Mouse (Mus musculus) kidney, postnatal 36 days (tissue): ENCODE data around the gene Tsg101.

Experiments
- DNase-seq, 2 experiments: peaks; one replicate each; pipeline ENCODE4 v3.0.0; 2021 to 2022; ENCODE audit warnings: mixed read lengths in 2 of 2

The Tsg101 gene

DNA sequence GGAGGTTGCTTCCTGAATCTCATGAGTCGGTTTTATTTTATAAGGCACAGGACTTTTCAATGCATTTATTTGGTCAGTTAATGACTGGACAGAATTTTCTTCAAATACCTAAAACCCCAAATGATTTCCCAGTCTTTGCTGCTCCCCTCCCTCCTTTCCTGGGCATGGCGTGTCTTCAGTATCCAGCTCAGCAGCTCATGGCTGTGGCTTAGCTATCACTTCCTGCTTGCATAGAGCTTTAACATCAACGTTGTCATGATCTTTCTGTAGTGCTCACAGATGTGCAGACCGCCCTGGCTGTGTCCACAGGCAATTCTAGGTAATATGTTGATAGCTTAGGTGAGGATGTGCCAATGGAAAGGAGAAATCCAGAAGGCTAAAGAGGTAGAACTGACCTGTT, 47.8 kb downstream of the Tsg101 start:
- DNase-seq, result no peak

DNA sequence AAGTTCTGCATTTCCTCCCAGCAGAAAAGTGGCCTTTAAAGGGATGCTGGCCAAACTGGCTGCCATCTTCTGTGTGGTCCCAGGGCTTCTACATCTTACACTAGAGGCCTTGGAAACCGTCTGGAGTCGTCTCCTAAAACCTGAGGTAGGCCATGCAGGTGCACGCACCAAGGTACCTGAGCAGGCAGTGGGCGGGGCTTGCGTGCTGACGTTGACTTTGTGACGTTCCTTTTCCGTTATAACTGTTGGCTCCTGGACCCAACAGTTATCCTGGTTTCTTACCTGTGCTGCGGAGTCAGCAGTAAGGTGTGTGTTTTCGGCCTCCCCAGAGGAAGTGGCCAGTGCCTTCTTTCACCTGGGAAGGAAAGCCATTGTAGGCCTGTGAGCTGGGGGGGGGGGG, 58.8 kb downstream of the Tsg101 start, which contains the start of gene Ldhc:
Ldhc (plus strand) TSS at position 208 of the 400 bp plus-strand sequence.
- no peak for DNase-seq

DNA sequence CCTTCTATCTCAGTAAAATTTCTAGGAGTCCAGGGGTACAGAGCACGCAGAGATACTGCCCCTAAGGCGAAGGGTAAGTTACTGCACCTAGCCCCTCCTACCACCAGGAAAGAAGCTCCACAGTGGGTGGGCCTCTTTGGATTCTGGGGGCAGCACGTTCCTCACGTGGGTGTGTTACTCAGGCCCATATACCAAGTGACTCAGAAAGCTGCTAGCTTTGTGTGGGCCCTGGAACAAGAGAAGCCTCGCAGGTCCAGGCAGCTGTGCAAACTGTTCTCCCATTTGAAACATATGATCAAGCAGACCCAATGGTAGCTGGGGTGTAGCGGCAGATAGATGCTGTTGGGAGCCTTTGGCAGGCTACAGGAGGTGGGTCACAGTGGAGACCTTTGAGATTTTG, 60.7 kb downstream of the Tsg101 start:
- DNase-seq, result no peak

DNA sequence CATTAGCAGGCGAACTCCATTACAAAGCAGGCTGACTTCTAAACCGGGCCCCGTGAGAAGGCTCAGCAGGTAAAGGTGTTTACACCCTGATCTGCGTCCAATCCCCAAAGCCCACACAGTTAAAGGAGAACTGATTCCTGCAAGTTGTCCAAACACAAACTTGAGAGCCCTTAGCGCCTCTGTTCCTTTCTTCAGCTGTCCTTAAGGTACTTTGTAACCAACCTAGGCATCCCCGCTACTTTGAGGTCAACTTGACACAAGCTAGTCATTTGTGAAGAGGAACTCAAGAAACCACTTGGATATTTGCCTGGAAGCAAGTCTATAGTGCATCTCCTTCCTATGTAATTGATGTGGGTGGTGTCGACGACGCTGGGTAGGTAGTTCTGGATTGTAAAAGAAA, 62.3 kb downstream of the Tsg101 start:
- DNase-seq, result no peak

DNA sequence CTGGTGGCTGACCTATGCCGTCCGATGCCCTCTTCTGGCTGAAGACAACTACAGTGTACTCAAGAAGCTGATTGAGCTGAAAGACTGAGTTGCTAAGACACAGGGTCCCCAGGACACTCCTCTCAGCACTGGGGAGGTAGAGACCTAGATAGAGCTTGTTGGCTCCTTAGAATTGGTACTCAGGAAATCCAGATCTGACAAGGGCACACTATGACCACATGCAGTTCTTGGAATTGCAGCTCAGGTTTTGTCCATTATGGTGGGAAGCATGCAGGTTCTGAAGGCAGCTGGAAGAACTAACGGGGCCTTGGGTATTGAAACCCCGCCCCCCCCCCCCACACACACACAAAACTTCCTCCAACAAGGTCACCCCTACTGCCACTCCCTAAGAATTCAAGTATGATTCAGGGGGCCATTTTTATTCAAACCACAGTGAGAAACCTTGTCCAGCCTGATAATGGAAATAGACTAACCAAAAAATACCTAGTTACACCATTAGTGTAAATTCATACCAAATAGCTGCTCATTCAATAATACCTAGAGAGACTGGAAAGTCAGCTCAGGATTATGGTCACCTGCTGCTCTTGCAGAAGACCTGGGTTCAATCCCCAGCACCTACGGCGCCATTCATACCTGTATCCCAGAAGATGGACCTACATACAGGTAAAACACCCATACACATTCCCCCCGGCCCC, 63.8 kb downstream of the Tsg101 start:
- no peak for DNase-seq

DNA sequence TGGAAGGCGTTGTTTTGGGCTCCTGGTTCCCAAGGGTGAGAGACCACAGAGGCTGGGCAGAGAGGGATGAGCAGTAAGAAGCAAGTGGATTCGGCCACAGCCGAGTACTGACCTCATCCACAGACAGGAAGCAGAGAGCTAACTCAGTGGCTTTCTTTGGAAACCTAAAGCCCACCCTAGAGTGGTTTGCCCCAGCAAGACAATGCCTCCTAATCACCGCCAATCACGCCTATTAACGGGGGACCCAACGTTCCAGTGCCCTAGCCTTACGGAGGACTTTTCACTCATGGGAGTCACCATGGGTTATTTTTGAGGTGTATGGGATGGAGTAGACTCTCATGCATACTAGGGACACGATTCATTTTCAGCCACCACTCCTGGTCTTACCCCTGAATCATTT, 66.4 kb downstream of the Tsg101 start:
- no peak for DNase-seq

DNA sequence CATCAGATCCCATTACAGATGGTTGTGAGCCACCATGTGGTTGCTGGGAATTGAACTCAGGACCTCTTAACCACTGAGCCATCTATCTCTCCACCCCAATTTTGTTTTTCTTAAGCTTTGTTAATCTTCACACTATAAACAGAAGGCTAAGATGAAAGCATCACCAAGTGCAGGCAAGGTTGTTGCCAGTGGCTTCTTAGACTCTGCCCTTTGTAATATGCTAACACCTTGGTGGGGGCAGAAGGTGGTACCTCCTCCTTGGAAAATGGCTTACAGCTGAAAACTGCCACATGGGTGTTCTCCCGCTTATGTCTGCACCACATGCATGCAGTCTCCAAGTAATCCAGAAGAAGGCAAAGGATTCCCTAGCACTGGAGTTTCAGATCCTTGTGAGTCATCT, 67.1 kb downstream of the Tsg101 start:
- DNase-seq, result peak; percentile 34 to 41

DNA sequence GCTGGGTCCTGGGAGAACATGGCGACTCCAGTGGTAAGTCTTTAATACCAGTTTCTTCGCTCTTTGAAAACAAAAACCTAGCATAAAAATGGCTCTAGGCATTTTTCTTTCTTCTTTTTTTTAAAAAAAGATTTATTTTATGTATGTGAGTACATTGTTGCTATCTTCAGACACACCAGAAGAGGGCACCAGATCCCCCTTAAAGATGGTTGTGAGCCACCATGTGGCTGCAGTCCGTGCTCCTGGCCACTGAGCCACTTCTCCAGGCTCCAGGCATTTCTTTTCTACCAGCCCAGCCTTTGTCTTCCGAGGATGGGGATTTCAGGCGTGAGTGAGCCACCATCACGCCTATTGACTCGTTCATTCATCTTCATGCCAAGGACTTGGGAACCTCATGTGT, 68.7 kb downstream of the Tsg101 start:
- DNase-seq, result no peak

DNA sequence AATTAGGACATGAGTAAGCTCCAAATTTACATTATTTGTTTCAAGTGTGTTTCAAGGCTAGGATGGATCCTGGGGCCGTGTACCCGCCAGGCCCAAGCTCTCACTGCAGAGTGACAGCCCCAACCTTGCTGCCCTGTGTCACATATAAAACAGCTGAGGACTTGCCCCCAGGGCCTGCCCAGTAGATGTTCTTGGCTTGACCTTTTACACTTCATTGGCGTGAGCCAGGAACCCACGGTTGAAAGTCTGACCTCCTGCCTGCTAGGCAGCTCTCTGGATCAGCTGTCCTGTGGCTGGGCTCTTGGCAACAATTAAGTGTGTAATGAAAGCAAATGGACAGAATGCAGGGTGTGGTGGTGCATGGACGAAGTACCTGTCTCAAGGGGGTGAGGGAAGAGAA, 70.5 kb downstream of the Tsg101 start:
- peak; percentile 51 to 59 for DNase-seq

DNA sequence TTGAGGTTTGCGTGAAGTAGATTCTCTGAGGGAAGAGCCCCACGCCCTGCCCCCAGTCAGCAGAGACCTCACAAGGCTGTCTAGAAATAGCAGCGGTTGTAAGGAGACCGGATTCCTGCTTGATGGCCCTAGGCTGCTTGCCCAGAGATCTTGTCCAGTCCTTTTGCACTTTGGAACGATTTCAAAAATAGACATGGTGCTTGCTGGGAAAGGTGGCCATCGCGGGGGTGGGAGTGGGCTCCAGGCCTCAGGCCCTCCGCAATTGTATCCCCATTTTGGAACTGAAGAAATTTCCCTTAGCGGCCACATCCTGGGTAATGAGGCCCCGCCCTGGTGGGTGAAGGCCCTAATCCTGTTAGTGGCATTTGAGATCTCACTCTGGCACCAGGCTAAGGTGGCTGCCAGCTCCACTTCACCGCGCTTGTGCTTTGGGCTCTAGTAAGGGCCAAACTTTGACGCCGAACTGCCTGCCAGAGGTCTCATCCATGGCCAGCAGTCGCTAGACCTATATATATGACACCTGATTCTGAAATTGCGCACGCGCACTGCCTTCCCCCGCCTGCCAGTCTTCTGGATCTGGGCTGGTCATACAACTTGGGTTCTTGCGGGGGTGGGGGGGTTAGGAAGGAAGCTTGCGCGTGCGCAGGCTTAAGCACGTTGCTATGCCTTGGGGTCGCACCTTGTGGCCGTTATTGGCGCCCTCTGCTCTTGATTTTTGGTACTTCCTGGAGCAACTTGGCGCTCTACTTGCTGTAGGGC, 73.1 kb downstream of the Tsg101 start:
- peak; percentile 72 to 73 for DNase-seq

DNA sequence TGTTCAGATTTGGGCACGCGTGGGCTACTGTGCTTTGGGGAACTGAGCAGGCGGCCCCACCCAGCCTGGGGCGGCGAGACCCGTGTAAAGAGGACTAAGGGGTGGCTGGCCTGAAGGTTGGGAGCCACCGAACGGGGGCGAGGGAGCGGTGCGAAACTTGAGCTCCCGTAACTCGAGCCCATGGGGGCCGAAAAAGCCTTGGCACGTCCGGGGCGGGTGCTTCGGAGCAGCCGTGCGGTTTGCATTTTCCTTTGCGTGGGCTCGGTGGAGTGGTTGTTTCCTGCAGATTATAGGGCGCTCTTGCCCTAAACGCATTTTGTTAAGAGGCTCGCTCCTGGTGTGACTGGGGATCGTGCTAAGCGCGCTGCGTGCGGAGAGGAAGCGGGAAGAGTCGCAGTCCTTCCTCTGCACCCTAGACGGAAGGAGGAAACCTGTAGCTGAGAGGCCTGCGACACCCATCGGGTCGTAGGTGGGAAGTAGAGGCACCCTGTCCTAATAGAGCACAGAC, 73.7 kb downstream of the Tsg101 start:
- no peak for DNase-seq

DNA sequence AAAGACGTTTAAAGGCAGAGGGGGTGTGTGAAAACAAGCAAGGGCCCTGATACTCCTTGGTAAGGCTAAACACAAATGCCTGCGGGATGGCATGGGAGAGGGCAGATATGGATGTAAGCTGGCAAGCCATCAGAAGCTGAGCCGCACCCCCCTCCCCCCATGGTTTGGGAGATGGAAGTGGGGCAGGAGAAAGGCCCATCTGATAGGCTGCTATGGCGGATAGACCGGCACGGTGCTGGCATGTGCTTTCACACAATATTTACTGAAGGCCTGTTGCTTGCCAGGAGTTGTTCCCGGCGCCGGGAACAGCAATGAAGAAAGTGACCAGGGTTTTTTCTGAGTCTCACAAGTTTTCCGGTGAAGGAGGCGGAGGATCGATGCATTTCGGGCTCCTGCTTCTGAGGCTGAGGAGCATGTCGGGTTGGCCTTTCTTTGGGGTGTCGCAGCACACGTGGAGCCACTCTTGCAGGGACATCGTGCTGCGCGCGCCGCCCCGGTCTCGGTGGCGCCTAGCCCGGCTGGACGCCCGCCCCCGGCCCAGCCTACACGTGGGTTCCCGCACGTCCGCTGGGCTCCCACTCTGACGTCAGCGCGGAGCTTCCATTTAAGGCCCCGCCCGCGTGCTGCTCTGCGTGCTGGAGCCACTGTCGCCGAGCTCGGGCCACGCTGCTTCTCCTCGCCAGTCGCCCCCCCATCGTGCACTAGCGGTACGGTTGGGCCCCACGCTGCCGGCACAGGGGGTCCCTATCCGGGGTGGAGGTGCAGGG, 74.4 kb downstream of the Tsg101 start:
- peak; percentile 95 to 98 for DNase-seq

DNA sequence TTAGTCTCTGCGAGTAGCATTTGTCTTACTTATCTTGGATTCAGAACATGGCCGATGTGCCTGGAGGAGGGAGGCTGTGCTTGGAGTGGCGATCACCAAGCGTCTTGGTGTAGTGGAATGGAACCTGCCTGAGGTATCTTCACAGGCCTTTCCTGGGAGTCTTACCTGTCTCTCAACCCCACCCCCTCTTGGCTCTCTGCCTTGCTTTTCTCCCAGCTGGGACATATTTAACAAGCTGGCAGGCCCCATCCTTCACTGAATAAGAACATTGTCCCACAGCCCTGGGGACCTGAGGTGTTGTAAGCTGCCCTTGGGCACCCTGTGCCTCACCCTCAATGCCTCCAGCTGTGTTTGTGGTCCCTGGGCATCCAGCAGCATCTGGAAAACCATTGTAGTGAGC, 76.2 kb downstream of the Tsg101 start:
- peak in 1 of 2 experiments; percentile 43 for DNase-seq

DNA sequence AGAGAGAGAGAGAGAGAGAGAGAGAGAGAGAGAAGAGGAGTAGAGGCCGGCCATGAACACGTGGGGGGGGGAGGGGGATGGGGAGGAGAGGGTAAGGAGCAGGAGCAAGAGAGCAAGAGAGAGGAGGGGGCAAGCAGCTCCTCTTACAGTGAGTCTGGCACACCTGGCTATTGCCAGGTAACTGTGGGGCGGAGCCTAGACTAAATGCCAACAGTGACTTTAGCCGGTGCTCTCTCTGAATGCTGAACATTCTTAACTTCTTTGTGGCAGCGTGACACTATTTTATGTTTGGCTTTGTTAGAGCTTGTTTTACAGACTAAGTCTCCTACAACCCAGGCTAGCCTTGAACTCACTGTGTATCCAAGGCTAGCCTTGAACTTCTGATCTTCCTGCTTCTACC, 77.5 kb downstream of the Tsg101 start:
- DNase-seq, result peak; percentile 24 to 28

DNA sequence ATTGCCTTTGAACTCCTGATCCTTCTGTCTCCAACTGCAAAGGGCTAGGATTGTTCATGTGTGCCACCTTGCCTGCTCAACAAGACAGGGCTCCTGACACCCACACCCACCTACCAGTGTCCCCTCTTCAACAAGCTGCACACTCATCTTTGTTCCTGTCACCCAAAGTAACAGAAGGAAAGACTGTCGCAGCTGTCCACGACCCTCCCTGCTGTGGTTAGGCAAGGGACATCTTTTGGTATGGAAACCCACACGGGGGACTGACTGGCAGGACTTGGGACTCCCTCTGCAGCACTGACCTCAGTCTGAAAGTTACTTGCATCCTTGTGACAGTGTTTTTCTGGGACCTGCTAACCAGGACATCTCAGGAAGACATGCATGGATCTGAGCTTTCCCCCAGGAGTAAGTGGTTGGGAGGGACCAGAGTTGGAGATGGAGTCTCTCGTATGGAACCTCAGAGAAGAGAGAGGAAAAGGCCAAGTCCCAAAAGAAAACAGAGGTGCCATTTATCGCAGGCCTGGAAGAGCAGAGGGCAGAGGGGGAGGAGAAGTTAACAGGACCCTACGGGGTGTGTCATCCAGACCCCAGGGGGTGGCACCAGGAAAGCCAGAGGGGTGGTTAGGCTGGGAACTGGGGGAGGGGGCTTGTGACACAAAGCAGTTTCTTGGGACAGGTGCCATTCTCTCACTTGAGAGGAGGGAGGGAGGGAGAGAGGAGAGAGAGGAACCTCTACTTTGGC, 78.8 kb downstream of the Tsg101 start, which contains the start of gene Ldha:
Ldha (plus strand) TSS at position 689 of the 739 bp plus-strand sequence.
- no peak for DNase-seq

DNA sequence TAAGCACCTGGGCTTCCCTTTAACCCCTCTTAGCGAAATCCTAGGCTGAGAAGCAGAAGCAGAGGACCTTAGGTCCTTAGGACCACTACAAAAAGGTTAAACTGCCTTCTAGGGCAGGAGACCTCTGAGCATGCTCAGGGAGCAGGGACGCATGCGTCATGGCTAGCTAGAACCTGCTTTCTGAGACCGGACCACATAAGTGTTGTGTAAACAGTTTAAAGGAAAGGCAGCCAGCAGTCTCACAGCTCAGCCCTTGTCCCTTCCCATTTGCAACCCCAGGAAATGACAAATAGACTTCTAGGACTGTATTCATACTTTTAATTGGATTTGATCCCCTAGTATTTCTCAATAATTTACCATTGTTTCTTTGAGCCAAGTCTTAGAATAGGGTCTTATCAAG, 79.4 kb downstream of the Tsg101 start:
- peak; percentile 29 to 43 for DNase-seq

DNA sequence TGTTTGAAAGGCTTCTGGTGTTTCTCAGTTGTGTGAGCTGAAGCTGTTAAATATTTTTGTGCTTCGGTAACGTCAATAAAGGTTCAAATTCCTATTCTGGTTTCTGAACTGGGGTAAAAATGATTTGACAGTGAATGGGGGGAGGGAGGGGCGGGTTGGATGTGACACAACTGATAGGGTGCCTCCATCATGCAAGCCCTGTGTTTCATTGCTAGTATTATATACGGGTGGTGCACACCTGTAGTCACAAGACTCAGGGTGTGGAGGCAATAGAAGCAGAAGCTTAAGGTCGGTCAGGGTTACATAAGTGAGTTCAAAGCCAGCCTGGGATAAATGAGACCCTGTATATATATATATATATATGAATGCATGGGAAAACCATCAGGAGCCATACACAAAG, 79.9 kb downstream of the Tsg101 start:
- no peak for DNase-seq

DNA sequence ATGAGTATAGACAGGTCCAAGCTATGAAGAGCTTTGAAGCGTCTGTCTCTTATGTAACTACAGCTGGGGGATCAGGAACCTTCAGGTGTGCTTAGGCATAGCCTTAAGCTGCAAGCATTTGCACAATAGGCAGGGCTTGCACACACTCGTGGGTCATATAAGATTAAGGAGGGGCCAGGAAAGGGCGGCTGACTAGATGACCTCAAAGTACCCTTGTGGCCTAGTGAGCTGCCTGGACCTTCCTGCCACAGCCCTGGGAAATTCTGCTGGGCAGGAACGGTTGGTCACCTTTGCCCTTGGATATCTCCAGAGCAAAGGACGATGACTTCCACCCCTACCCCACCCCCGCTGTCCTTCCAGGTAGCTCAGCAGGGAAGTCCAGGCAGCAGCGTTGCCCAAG, 80.3 kb downstream of the Tsg101 start:
- DNase-seq, result peak; percentile 85 to 87
